Mouse (Mus musculus): ENCODE results near the gene Ankrd34c.

DNA sequence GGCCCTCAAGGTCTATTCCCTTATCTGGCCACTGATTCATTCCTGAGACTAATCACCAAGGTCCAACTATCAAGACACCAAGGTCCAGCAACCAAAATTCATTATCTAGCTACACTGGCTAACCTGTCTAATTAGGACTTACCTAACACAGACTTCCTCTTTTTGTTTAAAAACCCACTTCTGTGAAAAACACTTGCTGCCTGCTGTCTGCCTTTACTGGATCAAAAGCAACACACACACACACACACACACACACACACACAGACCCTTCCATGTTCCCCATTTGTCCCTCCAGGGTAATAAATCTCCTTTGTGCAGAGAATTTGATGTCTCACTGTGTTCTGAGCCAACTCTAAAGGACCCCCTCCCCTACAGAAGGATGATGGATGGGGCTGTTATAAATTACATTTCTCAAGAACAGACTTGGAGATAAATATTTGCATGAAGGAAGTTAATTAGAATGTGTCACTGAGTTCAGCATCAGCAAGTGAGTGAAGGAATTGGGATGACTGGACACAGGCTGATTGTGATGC lies 43.2 kb upstream of the Ankrd34c start:
- no peak for TF ChIP-seq CTCF (IDR thresholded peaks at IDR 0.05; ENCODE audit: control insufficient read depth, insufficient read depth, insufficient replicate concordance, low read depth, low read length)
- TF ChIP-seq POLR2A (IDR thresholded peaks at IDR 0.05; ENCODE audit: control insufficient read depth, low read depth, low read length) = no peak
